Mouse (Mus musculus) intestine, postnatal 0 days (tissue): ENCODE data around the gene Hacd2. TPM values are rescaled to one million over a fixed set of nuclear protein-coding genes. Genes with fewer than 3 reads are reported as not detected.

Source experiments
- ATAC-seq: fragments of 200-750 bp; cut with Nextera tagmentation; 2 replicates; pipeline ENCODE4 v1.8.0; 2017; ENCODE audit warnings: mild to moderate bottlenecking, moderate TSS enrichment, moderate library complexity
- H3K27ac ChIP-seq: fragments of 300-500 bp; sonication (generic); 2 replicates; pipeline ENCODE4 v1.5.1; 2014; ENCODE audit warnings: mild to moderate bottlenecking, low read depth, low read length, moderate library complexity
- H3K27me3 ChIP-seq: fragments of 300-500 bp; sonication (generic); replicated peaks from 2 replicates; pipeline ENCODE4 v1.6.1; 2014; ENCODE audit warnings: low read length, mixed read lengths; ENCODE audit not compliant: control insufficient read depth, insufficient read depth
- H3K36me3 ChIP-seq: fragments of 300-500 bp; sonication (generic); 2 replicates; pipeline ENCODE4 v1.6.1; 2014; ENCODE audit warnings: mild to moderate bottlenecking, moderate library complexity; ENCODE audit not compliant: control insufficient read depth, insufficient read depth
- H3K4me1 ChIP-seq: fragments of 300-500 bp; sonication (generic); replicated peaks from 2 replicates; pipeline ENCODE4 v1.6.1; 2014; ENCODE audit warnings: antibody characterized with exemption, low read length, mixed read lengths; ENCODE audit not compliant: control insufficient read depth, insufficient read depth
- H3K4me2 ChIP-seq: fragments of 300-500 bp; sonication (generic); replicated peaks from 2 replicates; pipeline ENCODE4 v1.6.1; 2014; ENCODE audit warnings: low read depth, mild to moderate bottlenecking, moderate library complexity
- H3K4me3 ChIP-seq: fragments of 300-500 bp; sonication (generic); 2 replicates; pipeline ENCODE4 v1.5.1; 2014; ENCODE audit warnings: low read depth, low read length
- H3K9ac ChIP-seq: fragments of 300-500 bp; sonication (generic); 2 replicates; pipeline ENCODE4 v1.6.1; 2014; ENCODE audit warnings: mild to moderate bottlenecking, low read depth, low read length
- H3K9me3 ChIP-seq: fragments of 300-500 bp; sonication (generic); 2 replicates; pipeline ENCODE4 v1.6.1; 2016; ENCODE audit warnings: mixed run types; ENCODE audit not compliant: control insufficient read depth
- CTCF ChIP-seq: sonication (generic); IDR thresholded peaks from 2 replicates; pipeline ENCODE4 v1.5.1; 2016; ENCODE audit warnings: low read depth, mild to moderate bottlenecking, control low read depth, antibody characterized with exemption, moderate library complexity
- WGBS: fragments of 180-500 bp; shearing (Covaris S2); extraction: QIAGEN DNeasy Blood & Tissue Kit; methylation state at CpG from one replicate; pipeline ENCODE4 v1.1.7; 2014; 5-methylcytosine and 5-hydroxymethylcytosine counted together
- polyA plus RNA-seq: library from polyadenylated mRNA; unstranded; fragments of >200 nt; fragmentation: Nextera tagmentation; extraction: Ambion mirVana; gene quantifications from 2 replicates; pipeline ENCODE4 v1.2.1, GENCODE M21; 2015

Hacd2 gene
- polyA plus RNA-seq, 1 experiment from 2014 or later, result 80.2 TPM

GRCm38 (mm10) chr16:35110410-35111142 is 88.3 kb downstream of the Hacd2 start:
- no peak overlapping the region for H3K9ac ChIP-seq
- no peaks in the 10 kb centered on the region for H3K4me1 ChIP-seq
- H3K27me3 ChIP-seq, result no peaks in the 10 kb centered on the region
- peak; percentile 98 for TF ChIP-seq CTCF
- 37% methylated on average over 10 of the region's 10 CpGs for WGBS
- H3K4me3 ChIP-seq, result no peak overlapping the region
- peak; percentile 75 for ATAC-seq
- peaks cover 14% of the 10 kb centered on the region; the same call in 1 of the 2 replicates for H3K36me3 ChIP-seq
- no peaks in the 10 kb centered on the region for H3K9me3 ChIP-seq
- no peak overlapping the region for H3K27ac ChIP-seq
- H3K4me2 ChIP-seq, result no peak overlapping the region

DNA sequence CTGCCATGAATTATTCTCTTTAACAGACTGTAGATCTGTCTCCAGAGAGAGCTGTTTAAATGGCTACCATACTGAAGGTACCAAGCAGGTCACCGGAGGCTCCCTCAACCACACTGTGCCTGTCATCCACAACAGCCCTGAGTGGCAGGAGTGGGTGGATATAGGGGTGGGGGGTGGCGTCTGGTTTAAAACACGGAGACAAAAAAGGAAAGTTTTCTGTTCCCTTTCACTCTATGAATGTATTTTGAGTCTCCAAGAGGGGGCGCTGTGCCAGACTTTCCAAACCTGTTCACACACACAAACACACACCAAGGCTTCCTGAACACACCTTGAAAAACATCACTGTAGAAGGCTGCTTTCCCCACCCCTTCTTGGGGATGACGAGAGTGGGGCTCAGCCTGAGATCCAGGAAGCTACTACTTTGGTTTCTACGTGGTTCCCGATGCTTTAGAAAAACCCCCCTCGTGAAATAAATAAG is 89.0 kb downstream of the Hacd2 start:
- Histone ChIP-seq H3K36me3 (peaks cover 11% of the 10 kb centered on the region; the same call in 1 of the 2 replicates), H3K4me3 (no peak overlapping the region), H3K4me1 (no peaks in the 10 kb centered on the region), H3K9me3 (no peaks in the 10 kb centered on the region), H3K27me3 (no peaks in the 10 kb centered on the region), H3K4me2 (no peak overlapping the region), H3K27ac (no peak overlapping the region), H3K9ac (no peak overlapping the region)
- ATAC-seq, result peak; percentile 13; the same call in 1 of the 2 replicates
- TF ChIP-seq CTCF, result peak; percentile 56
- whole genome bisulfite sequencing, result 66% methylated on average over 8 of the region's 8 CpGs

GRCm38 (mm10) chr16:35113496-35113895 is 91.3 kb downstream of the Hacd2 start:
- 86% methylated on average over 5 of the region's 5 CpGs for WGBS
- H3K4me2 ChIP-seq, result no peak overlapping the region
- no peak overlapping the region for H3K27ac ChIP-seq
- H3K4me3 ChIP-seq, result no peak overlapping the region
- H3K4me1 ChIP-seq, result no peaks in the 10 kb centered on the region
- no peaks in the 10 kb centered on the region for H3K9me3 ChIP-seq
- no peaks in the 10 kb centered on the region for H3K27me3 ChIP-seq
- no peak for TF ChIP-seq CTCF
- H3K36me3 ChIP-seq, result no peaks in the 10 kb centered on the region
- no peak overlapping the region for H3K9ac ChIP-seq
- no peak for ATAC-seq

GRCm38 (mm10) chr16:35116328-35116956 is 94.2 kb downstream of the Hacd2 start:
- no peak for TF ChIP-seq CTCF

DNA sequence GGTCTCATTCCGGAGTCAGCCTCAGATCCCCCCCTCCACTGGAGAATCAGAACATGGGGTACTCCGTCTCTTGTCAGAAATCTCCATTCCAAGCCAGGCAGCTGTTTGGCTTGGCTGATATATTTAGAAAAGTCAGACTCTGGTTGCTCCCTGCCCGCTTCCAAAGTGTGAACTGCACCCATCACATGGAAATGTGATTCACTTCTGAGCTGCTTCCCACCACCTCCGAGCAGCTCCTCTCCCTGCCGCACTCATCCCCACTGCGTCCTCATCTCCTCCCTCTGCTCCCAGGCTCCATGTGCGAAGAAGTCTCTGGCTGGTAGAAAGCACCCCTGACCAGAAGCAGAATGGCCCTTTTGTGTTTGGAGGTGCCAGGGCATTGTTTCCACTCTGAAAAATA is 95.2 kb downstream of the Hacd2 start:
- Histone ChIP-seq H3K36me3 (no peaks in the 10 kb centered on the region), H3K27me3 (no peaks in the 10 kb centered on the region), H3K4me2 (no peak overlapping the region), H3K4me1 (no peaks in the 10 kb centered on the region), H3K9me3 (no peaks in the 10 kb centered on the region), H3K27ac (no peak overlapping the region), H3K4me3 (no peak overlapping the region), H3K9ac (no peak overlapping the region)
- no peak for TF ChIP-seq CTCF
- no peak for ATAC-seq
- 71% methylated on average over 7 of the region's 7 CpGs for WGBS

More at GRCm38 (mm10) chr16:35116328-35116956, 94.2 kb downstream of the Hacd2 start:
- Histone ChIP-seq H3K9me3 (no peaks in the 10 kb centered on the region), H3K27ac (no peak overlapping the region), H3K27me3 (no peaks in the 10 kb centered on the region), H3K4me2 (no peak overlapping the region), H3K36me3 (no peaks in the 10 kb centered on the region), H3K4me1 (no peaks in the 10 kb centered on the region), H3K4me3 (no peak overlapping the region), H3K9ac (no peak overlapping the region)
- ATAC-seq, result no peak
- WGBS, result 77% methylated on average over 7 of the region's 7 CpGs

GRCm38 (mm10) chr16:35120603-35121002 is 98.4 kb downstream of the Hacd2 start:
- Histone ChIP-seq H3K4me1 (no peaks in the 10 kb centered on the region), H3K27ac (no peak overlapping the region), H3K27me3 (no peaks in the 10 kb centered on the region), H3K36me3 (no peaks in the 10 kb centered on the region), H3K9me3 (no peaks in the 10 kb centered on the region), H3K4me3 (no peak overlapping the region), H3K4me2 (no peak overlapping the region), H3K9ac (no peak overlapping the region)
- ATAC-seq, result no peak
- TF ChIP-seq CTCF, result no peak
- WGBS, result 58% methylated on average over 4 of the region's 4 CpGs
